Mouse (Mus musculus): ENCODE measurements at regions not wholly inside any gene's neighbourhood (a gene's known extent, or its start where the extent isn't known, plus 50 kb on each side); places are given as distances from the start of the nearest gene placed in this dataset.
A peak's percentile ranks its signal among the peaks of the same experiment; 100 is the strongest.

DNA sequence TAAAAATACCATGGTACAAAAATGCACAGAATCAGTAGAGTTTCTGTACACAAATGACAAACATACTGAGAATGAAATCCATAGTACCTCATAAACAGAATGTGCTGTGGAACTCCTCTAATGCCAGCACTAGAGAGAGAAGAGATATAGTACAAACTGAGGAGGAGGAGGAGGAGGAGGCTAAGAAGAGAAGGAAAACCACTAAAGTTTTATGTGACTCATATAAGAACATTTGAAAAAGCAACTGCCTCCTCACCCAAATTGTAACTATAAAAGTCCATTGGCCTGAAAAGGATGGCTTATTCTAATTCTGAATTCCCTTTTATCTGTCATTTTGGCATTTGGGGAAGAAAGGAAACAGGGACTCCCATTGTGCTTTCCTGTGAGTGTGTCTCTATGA is 567.7 kb downstream of the Actrt1 start:
- peak in 1 of 2 experiments; percentile 17 for DNase-seq (ENCODE audit: extremely low spot score in 1 of 2, low spot score in 1 of 2)
